Mouse (Mus musculus) cerebellum, postnatal 14 days (tissue): ENCODE results near the gene Stambp.
A peak's percentile ranks its signal among the peaks of the same experiment; 100 is the strongest.

ENCODE experiments used
- DNase-seq, 2 experiments: peaks; one replicate each; pipeline ENCODE4 v3.0.0; 2021; ENCODE audit warnings: mixed read lengths in 2 of 2

The Stambp gene

DNA sequence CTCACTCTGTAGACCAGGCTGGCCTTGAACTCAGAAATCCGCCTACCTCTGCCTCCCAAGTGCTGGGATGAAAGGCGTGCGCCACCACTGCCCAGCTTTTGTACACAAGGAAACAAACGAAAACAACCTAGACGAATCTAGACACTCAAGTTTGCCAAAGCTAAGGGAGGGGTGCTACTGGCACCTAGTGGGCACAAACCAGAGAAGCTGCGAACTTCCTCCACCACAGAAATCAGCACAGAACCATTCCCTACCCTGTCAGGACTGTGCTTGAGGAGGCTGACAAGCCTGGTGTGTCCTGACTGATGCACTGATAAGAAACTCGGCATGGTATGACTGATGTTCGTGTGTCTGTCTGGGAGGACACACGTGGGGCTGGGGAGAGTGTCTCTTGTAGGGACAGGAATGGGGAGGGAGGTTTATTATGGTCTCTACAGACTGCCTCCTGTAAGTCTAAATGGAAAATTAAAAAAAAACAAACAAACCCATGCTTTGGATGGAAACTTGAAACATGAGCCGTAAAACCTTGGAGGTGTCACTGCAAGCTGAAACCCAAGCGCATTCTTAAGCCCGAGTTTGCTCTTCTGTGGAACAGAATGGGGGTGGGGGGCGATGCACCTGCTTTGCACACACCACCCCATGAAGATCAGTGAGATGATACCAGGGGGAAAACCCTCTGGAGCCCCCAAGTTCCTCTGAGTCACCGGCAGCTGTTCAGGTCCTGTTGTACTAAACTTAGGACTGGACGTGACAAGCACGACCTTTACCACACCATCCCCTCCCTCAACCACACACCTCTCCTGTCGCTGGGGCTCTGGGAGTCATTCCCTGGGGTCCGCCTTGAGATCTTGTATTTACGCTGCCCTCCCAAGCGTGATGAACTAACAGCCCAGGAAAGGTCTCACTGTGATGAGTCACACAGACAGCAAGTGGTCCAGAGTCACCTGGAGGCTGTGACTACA lies 3.3 kb downstream of the Stambp start:
- DNase-seq, result peak; percentile 24 to 27

DNA sequence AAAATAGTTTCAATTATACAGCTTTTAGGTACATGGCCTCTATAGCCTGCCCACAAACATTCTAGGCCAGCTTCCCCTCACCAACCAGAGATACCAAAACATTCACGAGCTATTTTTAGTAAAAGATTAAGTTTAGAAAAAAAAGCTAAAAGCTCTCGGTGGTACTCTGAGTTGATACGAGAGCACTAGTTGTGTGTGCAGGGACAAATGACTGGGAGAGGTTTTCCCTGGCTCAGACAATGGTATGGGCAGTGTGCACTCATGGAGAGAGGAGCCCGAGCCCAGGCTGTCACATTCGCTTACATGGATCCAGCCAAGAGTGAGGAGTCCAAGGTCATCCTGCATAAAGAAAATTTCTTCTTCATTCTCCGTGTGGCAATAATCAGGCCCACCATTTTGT lies 16.6 kb downstream of the Stambp start:
- DNase-seq, result no peak

DNA sequence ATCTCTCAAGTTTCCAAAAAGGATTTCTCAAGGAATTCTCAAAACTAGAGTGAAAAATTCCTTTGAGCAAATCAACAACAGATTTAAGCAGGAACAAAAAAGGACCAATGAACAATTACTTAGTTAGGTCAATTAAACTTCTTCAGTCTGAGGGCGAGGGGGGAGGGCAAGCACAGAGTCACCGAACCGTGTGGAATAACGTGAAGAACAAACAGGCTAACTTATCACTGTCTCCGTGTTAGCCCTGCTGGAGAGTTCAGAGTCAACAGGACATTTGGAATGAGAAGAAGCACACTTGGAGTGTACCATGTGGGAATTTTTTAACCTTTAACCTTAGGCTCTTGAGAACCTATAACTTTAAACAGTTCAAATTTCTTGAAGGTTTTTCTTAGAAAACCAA lies 24.2 kb downstream of the Stambp start:
- DNase-seq, result no peak

DNA sequence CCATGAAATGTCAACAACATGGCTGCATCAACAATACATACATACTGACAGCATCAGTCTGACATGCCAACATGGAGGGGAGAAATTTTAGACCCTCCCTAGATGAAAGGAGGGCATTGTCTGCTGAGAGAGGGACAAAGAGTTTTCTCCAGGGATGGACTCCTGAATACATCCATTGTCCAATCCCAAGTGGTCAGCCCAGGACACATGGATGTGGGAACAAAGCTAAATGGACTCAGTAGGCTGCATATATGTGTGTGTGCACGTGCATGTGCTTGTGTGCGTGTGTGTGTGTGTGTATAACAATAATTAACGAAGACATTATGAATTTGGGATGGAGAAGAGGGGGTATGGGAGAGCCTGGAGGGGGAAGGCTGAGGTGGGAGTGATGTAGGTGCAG lies 26.8 kb downstream of the Stambp start:
- DNase-seq, result no peak

- peak; percentile 26 to 41 for DNase-seq
Observed at GRCm38 (mm10) chr6:83541756-83542456, 30.6 kb downstream of the Stambp start.

GRCm38 (mm10) chr6:83540017-83540416 lies 32.5 kb downstream of the Stambp start:
- peak in 1 of 2 experiments; percentile 41 for DNase-seq

GRCm38 (mm10) chr6:83536795-83537059 lies 35.8 kb downstream of the Stambp start:
- no peak for DNase-seq

GRCm38 (mm10) chr6:83536028-83536794 lies 36.3 kb downstream of the Stambp start, which contains the start of gene Actg2:
Gene Actg2 (minus strand): TSS chr6:83536265.
- no peak for DNase-seq

GRCm38 (mm10) chr6:83532608-83533007 lies 39.9 kb downstream of the Stambp start:
- DNase-seq, result peak; percentile 64 to 74

GRCm38 (mm10) chr6:83523194-83523593 lies 49.3 kb downstream of the Stambp start:
- peak in 1 of 2 experiments; percentile 37 for DNase-seq

DNA sequence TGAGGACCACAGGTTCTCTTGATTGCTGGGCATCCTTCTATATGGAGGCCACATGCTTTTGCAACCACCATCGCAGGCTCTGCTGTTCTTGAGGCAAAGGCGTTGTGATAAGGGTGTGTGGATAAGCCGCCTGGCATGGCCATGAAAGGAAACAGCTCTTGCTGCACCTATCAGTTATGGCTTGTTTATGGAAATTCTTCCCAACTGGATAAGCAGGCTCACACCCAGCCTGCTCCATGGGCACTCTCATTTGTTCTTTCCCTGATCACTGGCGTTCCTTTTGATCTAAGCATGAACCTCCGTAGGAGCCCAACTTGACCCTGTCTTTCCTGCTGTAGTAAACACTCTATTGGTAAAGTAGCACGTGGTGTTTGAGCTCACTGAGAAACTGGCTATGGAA lies 50.7 kb downstream of the Stambp start:
- no peak for DNase-seq

GRCm38 (mm10) chr6:83518637-83519036 lies 53.9 kb downstream of the Stambp start:
- no peak for DNase-seq

DNA sequence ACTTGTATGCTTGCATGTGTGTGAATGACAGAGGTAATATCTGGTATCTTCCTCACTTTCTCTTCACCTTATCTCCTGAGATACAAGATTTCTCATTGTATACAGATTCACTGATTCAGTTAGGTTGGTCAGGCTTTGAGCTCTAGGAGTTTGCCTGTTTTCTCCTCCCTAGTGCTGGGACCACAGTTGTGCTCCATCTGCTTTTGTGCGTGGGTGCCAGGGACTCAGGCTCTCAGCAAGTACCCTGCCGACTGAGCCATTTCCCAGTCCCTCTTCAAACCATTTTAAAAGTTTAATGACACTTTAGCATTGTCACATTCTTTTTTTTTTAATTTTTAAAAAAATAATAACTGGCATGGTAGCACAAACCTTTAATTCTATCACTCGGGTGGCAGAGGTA lies 57.4 kb downstream of the Stambp start:
- DNase-seq, result peak in 1 of 2 experiments; percentile 33

GRCm38 (mm10) chr6:83512495-83512894 lies 60.0 kb downstream of the Stambp start:
- peak; percentile 81 to 86 for DNase-seq

- peak; percentile 48 to 57 for DNase-seq
Observed at GRCm38 (mm10) chr6:83510210-83510609, 62.3 kb downstream of the Stambp start.

GRCm38 (mm10) chr6:83509442-83509841 lies 63.1 kb downstream of the Stambp start:
- peak; percentile 75 to 80 for DNase-seq

DNA sequence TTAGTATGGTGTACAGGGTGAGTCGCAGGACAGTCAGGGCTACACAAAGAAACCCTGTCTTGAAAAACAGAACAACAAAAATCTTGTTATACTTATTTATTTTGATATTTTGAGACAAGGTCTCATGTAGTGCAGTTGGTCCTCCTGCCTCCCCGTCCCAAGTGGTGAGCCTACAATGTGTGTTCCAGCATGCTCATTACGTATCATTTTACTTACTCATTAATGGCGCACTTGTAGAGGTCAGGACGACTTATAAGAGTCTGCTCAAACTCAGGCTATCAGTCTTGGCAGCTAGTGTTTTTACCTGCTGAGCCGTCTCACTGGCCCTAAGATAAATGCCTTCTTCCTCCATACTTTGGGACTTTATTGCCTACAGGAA lies 65.4 kb downstream of the Stambp start:
- DNase-seq, result no peak

DNA sequence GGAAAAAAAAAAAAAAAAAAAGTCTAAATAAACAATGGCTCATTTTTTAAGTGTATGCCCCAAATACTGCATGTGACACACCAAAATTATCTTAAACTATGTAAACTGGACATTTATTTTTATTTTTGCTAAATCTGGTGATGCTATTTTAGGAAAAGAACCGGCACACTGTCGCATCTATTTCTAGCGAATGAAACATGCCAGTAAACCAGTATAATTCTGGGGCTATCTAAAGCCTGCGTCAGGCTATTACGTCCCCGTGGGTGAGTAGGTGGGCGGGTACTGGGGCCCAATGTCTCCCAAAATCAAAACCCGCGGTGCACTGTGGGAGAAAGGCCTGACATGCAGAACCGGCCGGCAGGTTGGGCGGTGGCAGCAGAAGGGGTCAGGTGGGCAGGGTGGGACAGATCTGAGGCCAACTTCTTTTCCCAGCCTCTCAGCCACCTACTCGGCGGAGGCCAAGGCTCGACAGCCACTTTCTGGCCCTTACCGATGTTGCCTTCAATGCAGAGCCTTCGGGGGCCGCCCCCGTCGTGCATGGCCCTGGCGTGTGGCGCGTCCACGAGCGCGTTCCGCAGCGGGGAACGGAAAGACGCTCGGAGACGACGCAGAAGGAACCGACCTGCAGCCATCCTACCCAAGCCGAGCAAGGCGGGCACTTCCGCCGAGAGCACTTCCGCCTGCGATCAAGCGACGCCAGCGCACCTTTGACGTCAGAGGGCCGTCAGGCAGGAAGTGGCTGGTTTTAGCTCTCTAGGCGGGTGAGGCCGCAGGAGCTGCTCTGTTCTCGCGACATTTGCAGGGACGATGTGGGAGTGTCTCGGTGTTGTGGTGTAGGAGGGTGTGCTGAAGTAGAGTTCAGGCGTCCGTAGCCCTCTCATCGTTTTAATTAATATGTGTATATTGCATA lies 66.0 kb downstream of the Stambp start, which contains the start of gene Dguok:
Dguok (minus strand) TSS at position 712 of the 910 bp plus-strand sequence.
- peak; percentile 96 to 98 for DNase-seq

DNA sequence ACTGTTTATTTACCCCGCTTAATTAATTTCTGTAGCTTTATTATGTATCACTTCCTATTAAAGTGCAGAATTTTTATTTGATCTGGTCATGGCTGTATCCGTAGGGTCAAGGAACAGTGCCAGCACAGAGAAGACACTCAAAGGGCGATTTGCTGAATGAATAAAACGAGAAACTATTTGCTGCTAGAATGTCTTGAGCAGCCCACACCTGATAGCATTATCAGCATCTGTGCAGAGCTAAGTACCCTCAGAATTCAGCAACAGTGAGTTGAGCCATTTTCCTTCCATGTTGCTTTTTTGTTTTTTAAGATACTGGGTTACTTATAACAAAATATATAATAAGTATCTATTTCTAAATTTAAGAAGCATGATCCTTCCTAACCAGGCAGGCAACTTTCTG lies 67.0 kb downstream of the Stambp start:
- no peak for DNase-seq

DNA sequence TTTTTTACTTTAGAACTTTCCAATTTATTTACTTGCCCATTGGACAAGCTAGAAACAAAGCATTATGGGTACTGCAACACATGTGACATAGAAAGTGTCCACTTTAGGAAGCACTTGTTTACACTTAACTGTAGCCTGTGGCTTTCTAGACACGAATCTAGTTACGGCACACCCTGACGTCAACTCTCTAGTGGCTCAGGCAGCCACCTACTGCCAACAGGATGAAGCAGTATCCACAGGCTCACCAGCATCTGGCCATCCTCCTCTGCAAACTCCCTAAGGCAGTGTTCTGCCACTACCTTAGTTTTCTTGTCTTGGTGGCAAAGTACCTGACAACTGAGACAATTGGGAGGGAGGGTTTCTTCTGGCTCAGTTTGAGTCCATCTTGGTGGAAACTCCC lies 69.2 kb downstream of the Stambp start:
- DNase-seq, result no peak

DNA sequence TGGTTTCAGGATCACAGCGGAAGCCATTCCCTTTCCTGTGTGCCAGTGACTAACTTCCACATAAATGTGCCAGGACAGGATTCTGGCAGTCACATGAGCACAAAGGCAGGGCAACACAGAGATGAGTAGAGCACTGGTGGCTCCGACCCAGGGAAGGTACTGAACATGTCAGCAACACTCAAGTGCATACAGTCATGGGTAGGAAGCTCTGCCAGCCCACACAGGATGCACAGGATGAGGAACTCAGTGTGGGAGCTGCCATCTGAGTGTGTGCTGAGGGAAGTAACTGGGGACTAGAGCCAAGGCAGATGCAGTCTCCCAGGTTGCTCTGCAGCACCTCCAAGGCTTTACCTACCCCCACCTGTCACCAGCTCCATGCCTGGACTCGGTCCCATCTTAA lies 69.9 kb downstream of the Stambp start:
- peak; percentile 41 to 47 for DNase-seq
